Mouse (Mus musculus): ENCODE results near the gene Snf8. TPM values are rescaled to one million over a fixed set of nuclear protein-coding genes. Genes with fewer than 3 reads are reported as not detected.

Gene Snf8
- 10 to 100 TPM; 31.1 to 31.8 TPM for total RNA-seq (2021)
- long read RNA-seq, experiment 1, transcript Snf8-201 (8 exons, 1,004 nt): major isoform, 22 of 35 reads
- long read RNA-seq, experiment 1, partial matches to known transcripts: 11 of 35 reads
- long read RNA-seq, experiment 1, other reads (novel, unspliced or antisense): 1 of 35 reads
- long read RNA-seq, experiment 2, transcript Snf8-201 (8 exons, 1,004 nt): major isoform, 10 of 15 reads
- long read RNA-seq, experiment 2, partial matches to known transcripts: 4 of 15 reads
- long read RNA-seq, experiment 2, other reads (novel, unspliced or antisense): 0 of 15 reads

DNA sequence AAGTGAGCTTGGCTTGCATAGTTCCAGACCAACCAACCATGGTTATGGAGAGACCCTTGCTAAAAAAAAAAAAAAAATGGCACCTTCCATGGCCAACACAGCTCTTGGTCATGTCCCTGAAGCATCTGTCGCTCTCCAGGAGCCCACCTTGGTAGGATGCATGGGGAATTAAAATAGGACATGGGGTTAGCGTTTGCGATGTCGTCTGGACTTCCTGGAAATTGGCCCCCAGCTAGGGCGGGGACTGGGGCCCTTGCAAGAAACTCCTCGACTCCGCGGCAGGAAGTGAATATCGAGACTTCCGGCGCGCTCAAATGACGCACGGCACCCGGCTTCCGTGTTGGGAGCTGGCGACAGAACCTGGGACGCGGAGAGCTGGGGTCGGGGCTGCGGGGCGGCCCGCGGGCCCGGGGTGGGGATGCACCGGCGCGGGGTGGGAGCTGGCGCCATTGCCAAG lies at the start of gene Snf8:
Gene Snf8 (plus strand): TSS at position 290 of the 457 bp plus-strand sequence.
- peak; percentile 91 for DNase-seq

- DNase-seq: no peak
Measured at GRCm38 (mm10) chr11:95987854-95988447, 46.7 kb upstream of the Snf8 start.

DNA sequence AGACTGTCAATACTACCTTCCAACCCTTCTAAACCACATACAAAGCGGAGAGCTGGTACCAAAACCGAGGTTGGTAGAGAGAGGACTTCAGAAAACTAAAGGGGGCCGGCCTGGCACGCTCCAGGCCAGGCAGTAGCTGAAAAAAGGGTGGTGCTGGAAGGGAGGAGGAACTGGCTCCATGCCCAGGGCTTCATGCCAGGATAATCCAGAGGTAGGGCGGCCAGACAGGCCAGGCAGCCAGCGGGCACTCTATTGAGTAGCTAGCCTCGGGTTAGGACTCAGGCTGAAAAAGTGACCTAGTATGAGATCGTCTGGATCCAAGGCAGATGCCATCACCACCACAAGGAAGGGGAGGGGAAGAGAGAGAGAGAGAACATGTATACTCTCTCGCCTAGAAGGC lies 46.2 kb upstream of the Snf8 start:
- peak; percentile 44 for DNase-seq

DNA sequence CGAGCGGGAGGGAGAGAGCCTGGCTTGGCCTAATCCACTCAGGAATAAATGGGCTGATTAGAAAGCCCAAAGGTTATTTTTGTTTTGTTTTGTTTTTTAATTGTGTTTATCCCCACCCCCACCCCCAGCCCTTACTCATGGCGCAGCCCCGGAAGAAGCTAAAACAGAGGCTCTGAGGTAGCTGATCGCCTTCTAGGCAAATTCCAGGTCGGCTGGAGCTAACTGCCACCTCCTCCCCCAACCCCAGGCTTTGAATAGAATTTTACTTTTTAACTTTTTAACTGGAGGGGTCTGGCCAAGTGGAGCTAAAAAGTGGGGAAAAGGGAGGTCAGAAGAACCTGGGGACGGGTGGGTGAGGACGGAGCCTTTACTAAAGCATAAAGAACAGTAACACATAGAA lies 44.8 kb upstream of the Snf8 start:
- DNase-seq: no peak

- DNase-seq: no peak
Measured at GRCm38 (mm10) chr11:95990431-95990830, 44.3 kb upstream of the Snf8 start.

- DNase-seq: no peak
Measured at GRCm38 (mm10) chr11:95990886-95991708, 43.6 kb upstream of the Snf8 start.

DNA sequence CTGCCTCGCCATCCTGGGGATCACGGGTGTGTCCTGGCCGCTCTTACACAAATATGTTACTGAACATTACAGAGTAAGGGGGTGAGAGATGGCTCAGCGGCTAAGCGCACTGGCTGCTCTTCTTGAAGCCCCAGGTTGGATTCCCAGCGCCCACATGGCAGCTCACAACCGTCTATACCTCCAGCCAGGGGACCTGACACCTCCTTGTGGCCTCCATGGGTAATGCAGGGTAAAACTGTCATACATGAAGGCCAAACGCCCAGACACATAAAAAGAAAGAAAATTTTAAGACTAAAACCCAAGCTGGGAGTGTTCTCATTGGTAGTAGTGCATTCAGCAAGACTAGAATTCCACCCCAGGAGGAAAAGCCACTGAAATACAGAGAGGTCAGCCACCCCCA lies 40.5 kb upstream of the Snf8 start:
- no peak for DNase-seq

GRCm38 (mm10) chr11:96003100-96003900 lies 31.4 kb upstream of the Snf8 start:
- no peak for DNase-seq

DNA sequence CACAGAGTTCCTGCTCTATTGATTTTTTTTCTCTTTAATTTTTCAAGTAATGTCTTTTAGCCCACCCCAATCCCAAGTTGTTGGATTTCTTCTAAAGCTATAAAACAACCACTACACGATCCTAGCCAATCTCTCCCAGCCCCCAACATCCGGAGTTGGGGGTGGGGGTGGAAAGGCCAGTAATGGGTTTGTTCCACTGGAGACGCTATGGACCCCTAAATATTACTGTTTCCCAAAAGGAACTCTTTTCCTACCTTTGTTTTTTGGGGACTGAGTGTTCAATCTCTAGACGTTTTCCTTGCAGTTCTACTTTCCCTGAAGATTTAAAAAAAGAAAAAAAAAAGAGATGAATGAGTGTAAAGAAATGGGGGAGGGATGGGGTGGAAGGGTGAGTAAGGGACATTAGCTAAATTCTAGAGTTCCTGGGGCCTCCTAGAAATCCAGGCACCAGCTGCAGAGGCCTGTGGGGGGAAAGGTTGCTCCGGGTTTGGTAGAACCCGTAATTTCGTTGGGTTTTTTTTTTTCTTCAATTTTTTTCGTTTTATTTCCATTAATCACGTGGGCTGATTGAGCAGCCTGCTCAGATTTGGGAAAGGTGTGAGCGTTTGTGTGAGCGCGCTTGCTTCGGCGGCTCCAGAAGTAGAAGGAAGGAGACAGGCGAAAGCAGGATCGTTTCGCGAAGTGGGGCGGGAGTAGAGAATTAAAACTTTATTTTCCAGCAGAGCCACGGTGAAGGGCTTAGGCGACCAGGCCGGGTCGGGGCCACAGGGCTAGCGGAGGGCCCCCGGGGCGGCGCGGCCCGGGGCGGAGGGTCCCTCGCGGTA lies 30.5 kb upstream of the Snf8 start:
- no peak for DNase-seq

DNA sequence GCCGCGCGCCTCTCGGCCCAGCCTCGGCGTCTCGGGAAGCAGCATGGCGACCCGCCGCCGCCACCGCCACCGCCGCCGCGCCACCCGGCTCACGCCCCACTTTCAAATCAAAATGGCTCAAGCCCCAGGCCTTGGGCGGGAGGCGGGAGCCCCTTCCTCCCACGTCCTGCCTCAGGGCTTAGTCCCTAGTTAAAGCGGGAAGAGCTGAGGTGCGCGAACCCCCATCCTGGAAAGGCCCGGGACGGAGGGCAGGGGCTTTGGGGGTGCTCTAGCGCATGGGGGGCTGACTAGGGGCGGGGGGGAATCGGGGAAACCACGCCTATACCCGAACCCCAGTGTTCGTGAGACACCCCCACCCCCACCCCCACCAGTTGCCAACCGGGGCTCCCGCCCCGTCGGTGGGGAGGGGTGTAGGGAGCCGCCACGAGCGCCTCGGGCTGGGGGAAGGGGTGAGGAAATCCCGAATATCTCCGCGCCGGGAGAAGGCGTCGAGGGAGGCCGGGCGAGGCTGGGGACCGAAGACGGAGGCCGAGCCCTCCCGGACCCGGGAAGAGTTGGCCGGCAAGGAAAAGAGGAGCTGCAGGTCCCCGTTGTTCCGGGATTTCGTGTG lies 29.8 kb upstream of the Snf8 start:
- no peak for DNase-seq

DNA sequence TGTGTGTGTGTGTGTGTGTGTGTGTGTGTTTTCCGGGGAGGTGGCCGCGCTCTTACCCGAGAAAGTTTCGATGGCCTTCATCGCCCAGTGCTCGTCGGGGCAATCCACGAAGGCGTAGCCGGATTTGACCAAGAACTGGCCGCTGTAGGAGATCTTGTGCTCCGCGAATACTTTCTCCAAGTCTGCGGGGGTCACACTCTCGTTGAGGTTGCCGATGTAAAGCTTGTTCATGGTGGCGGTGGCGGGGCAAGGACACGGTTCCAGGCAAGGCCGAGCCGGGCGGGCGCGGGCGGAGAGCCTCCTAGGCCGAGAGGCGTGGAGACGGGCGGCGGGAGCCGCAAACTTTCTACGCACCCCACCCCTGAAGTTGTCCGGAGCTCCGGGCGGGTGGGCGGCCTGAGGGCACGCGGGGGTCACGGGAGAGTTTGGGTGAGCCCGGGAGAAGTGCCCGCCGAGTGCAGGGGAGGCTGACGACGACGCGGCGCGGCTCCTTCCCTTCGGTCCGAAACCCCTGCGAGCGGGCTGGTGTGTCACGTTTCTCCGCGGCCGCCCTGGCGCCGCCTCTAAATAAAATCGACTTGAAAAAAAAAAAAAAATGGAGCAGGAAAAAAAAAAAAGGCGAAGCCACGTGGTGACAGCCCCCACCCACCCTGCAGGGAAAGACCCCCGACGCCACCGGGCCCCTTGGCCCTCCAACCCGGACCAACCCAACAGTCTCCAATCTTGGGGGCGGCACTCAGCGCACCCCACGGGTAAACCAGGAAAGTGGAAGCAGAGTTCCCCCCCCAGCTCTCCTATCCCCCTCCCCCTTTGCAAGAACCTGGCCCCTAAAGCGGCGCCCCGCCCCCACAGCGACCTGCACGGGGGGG lies 29.0 kb upstream of the Snf8 start, which contains the start of gene Igf2bp1:
Gene Igf2bp1 (minus strand): TSS at position 538 of the 869 bp plus-strand sequence.
- no peak for DNase-seq

DNA sequence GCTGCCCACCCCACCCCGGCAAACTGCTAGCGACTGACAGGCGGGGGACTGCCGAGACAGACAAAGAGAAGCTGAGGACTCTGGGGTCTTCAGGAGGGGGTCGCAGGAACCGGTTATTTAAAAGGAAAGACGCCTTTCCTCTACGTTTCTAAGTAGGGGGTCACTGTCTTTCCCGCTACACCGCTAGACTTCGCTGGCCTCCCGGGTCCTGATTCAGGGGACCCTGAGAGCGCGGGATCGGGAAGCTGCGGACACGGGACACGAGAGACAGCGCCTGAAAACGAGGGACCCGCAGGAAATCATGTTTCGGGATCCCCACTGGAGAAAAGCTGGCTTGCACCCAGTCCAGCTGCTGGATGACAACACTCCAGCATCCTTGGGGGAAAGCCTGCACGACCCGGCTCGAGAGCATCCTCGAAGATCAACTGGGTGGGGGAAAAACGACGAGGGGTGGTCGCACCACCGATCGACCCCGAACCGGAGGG lies 28.3 kb upstream of the Snf8 start:
- no peak for DNase-seq

GRCm38 (mm10) chr11:96006852-96007515 lies 27.7 kb upstream of the Snf8 start:
- no peak for DNase-seq

DNA sequence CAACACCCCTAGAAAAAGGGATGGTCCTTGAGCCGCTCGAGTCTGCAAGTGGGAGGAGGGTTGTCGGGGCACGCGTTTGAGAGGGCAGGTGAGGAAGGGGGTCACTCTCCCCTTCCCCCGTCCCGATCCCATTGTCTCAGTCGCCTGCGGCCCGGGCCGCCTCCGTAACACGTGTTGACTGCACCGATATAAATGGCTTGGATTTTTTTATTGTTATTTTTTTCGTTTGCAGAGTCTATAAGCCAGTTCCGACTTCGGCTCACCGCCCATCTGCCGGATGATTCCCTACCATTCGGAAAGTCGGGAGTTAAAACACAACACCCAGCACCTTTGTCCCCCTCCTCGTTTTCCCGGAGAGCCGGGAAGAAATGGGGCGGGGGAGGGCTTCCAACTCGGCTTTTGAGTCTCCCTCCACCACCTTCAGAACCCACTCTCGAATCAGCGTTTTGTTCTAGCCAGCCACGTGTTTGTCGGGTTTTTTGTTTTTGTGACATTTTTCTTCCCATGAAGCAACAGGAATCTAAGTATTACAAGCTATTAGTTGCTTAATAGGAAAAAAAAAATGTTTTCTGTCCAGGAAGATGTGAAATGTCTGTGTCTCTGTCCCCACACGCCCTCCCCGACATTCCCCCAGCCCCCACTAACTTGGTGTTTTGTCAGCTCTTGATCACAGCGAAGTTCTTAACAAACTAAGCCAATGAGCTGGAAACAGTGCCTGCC lies 27.0 kb upstream of the Snf8 start:
- no peak for DNase-seq

DNA sequence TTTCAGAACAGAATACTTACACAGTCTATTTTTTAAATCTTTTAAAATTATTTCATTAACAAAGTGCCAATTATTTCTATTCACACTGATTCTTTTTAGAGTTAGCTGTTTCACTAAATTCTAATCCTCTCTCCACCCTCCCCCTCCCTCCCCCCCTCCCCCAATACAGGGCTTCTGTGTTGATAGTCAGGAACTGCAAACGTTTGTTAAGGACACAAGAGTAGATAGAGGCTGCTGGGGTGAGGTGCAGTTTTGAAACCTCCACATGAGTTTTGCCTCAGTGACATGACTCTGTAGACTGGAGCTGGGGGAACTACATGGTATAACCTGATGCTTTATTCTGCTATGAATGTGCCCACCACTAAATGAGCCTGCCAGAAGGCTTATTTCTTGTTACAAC lies 25.9 kb upstream of the Snf8 start:
- no peak for DNase-seq

GRCm38 (mm10) chr11:96011982-96012381 lies 22.7 kb upstream of the Snf8 start:
- no peak for DNase-seq

GRCm38 (mm10) chr11:96015421-96015820 lies 19.3 kb upstream of the Snf8 start:
- DNase-seq: no peak

GRCm38 (mm10) chr11:96017941-96018351 lies 16.7 kb upstream of the Snf8 start:
- no peak for DNase-seq

Measured in gastrocnemius, postnatal 25 days (tissue).